Mouse (Mus musculus) forebrain, embryonic 10.5 days (tissue): ENCODE measurements around the gene Slc7a5. TPM values are rescaled to one million over a fixed set of nuclear protein-coding genes. Genes with fewer than 3 reads are reported as not detected.

Experiments
- DNase-seq: peaks from one replicate; pipeline ENCODE4 v3.0.0-alpha.2; 2017; ENCODE audit warnings: low spot score; ENCODE audit errors: extremely low spot score
- H3K27ac ChIP-seq: fragments of 300-500 bp; sonication (generic); 2 replicates; pipeline ENCODE4 v1.5.1; 2016; ENCODE audit warnings: mild to moderate bottlenecking
- H3K27me3 ChIP-seq: fragments of 300-500 bp; sonication (generic); 2 replicates; pipeline ENCODE4 v1.6.1; 2016; ENCODE audit warnings: mild to moderate bottlenecking; ENCODE audit not compliant: poor library complexity, severe bottlenecking
- H3K36me3 ChIP-seq: fragments of 300-500 bp; sonication (generic); replicated peaks from 2 replicates; pipeline ENCODE4 v1.6.1; 2016; ENCODE audit warnings: mild to moderate bottlenecking, moderate library complexity
- H3K4me1 ChIP-seq: fragments of 300-500 bp; sonication (generic); 2 replicates; pipeline ENCODE4 v1.6.1; 2016
- H3K4me3 ChIP-seq: fragments of 300-500 bp; sonication (generic); 2 replicates; pipeline ENCODE4 v1.5.1; 2016; ENCODE audit warnings: mild to moderate bottlenecking, moderate library complexity
- H3K9me3 ChIP-seq: fragments of 300-500 bp; sonication (generic); 2 replicates; pipeline ENCODE4 v1.6.1; 2016; ENCODE audit warnings: mild to moderate bottlenecking, moderate library complexity
- WGBS: fragments of 180-500 bp; shearing (Covaris S2); methylation state at CpG from one replicate; pipeline ENCODE4 v1.1.7; 2016; 5-methylcytosine and 5-hydroxymethylcytosine counted together
- polyA plus RNA-seq: library from polyadenylated mRNA; unstranded; fragments of >200 nt; fragmentation: Nextera tagmentation; extraction: Ambion mirVana; gene quantifications from 2 replicates; pipeline ENCODE4 v1.2.1, GENCODE M21; 2016

The Slc7a5 gene
- polyA plus RNA-seq, 1 experiment from 2014 or later: 30.5 TPM

DNA sequence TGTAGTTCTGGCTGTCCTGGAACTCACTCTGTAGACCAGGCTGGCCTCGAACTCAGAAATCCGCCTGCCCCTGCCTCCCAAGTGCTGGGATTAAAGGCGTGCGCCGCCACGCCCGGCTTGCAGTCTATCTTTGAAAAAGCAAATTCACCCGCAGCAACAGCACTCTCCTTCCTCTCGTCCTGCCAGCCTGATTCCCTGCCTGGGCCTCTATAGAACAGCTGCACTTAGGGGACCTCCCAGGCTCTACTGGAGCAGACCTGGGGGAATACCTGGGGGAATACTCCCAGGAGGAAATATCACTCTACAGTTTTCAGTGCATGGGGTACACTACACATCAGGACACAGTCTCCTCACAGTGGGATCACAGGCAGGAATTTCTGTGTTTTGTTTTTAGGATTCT, 58.2 kb downstream of the Slc7a5 start:
- peaks cover 34% of the 10 kb centered on the region for H3K4me1 ChIP-seq
- H3K27ac ChIP-seq: no peak overlapping the region
- H3K4me3 ChIP-seq: no peak overlapping the region
- H3K9me3 ChIP-seq: no peaks in the 10 kb centered on the region
- H3K27me3 ChIP-seq: peaks cover 5% of the 10 kb centered on the region; the same call in 1 of the 2 replicates
- 77% methylated on average over 9 of the region's 9 CpGs for WGBS
- peaks cover 10% of the 10 kb centered on the region; the same call in 1 of the 2 replicates for H3K36me3 ChIP-seq
- no peak for DNase-seq

GRCm38 (mm10) chr8:121848495-121848894, 59.0 kb downstream of the Slc7a5 start:
- Histone ChIP-seq H3K4me1 (peaks cover 34% of the 10 kb centered on the region), H3K36me3 (peaks cover 17% of the 10 kb centered on the region), H3K4me3 (no peak overlapping the region), H3K27ac (no peak overlapping the region), H3K9me3 (no peaks in the 10 kb centered on the region), H3K27me3 (peaks cover 5% of the 10 kb centered on the region; the same call in 1 of the 2 replicates)
- 70% methylated on average over 10 of the region's 10 CpGs for WGBS
- DNase-seq: no peak

GRCm38 (mm10) chr8:121847987-121848386, 59.5 kb downstream of the Slc7a5 start:
- H3K27me3 ChIP-seq: peaks cover 5% of the 10 kb centered on the region; the same call in 1 of the 2 replicates
- 80% methylated on average over 6 of the region's 6 CpGs for WGBS
- peaks cover 22% of the 10 kb centered on the region for H3K36me3 ChIP-seq
- no peak overlapping the region for H3K4me3 ChIP-seq
- no peak for DNase-seq
- no peak overlapping the region for H3K27ac ChIP-seq
- H3K9me3 ChIP-seq: no peaks in the 10 kb centered on the region
- H3K4me1 ChIP-seq: peaks cover 31% of the 10 kb centered on the region

DNA sequence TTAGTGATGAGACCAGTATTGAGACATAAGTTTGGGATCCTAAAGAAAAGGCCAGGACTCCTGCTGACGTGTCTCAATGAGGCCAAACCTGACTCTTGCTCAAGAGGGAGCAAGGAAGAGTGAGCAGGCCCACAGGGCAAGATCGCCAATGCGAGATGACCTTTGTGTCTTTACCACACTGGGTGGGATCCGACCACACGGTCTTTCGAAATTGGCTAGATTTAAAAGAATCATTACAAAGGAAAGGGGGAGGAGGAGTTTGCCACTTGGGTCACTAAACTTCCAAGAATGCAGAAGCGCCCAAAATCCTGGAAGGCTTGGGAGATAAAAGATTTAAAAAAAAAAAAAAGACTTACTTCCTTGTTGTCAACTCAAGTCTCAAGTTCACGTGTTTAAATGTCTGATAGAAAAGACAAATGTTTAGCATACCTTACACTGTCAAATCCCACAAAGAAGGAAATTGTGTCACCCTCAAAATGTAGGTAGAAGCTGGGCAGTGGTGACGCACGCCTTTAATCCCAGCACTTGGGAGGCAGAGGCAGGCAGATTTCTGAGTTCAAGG, 60.2 kb downstream of the Slc7a5 start:
- Histone ChIP-seq H3K27me3 (peaks cover 3% of the 10 kb centered on the region; the same call in 1 of the 2 replicates), H3K9me3 (no peaks in the 10 kb centered on the region), H3K4me3 (no peak overlapping the region), H3K36me3 (peaks cover 28% of the 10 kb centered on the region), H3K4me1 (peaks cover 28% of the 10 kb centered on the region), H3K27ac (no peak overlapping the region)
- DNase-seq: no peak
- WGBS: 75% methylated on average over 10 of the region's 10 CpGs

DNA sequence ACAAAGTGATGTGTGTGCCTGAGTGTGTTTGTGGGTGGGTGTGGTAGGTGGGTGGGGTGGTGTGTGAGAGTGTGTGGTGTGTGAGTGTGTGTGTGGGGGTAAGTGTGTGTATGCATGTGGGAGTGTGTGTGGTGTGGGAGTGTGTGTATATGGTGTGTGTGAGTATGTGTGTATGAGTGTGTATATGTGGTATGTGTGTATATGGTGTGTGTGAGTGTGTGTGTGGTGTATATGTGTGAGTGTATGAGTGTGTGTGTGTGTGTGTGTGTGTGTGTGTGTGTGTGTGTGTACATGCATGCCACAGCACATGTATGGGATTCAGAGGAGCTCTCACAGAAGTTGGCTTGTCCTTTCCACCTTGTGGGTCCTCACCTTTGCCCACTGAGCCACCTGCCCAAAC, 60.7 kb downstream of the Slc7a5 start:
- Histone ChIP-seq H3K36me3 (peaks cover 33% of the 10 kb centered on the region), H3K9me3 (no peaks in the 10 kb centered on the region), H3K27ac (no peak overlapping the region), H3K27me3 (no peaks in the 10 kb centered on the region), H3K4me3 (no peak overlapping the region), H3K4me1 (peaks cover 23% of the 10 kb centered on the region)
- DNase-seq: no peak

GRCm38 (mm10) chr8:121844765-121845164, 62.7 kb downstream of the Slc7a5 start:
- Histone ChIP-seq H3K9me3 (no peaks in the 10 kb centered on the region), H3K27me3 (no peaks in the 10 kb centered on the region), H3K27ac (no peak overlapping the region), H3K36me3 (peaks cover 41% of the 10 kb centered on the region), H3K4me1 (0 out of 2 replicates have a peak, but pooled peaks cover 4% of the 10 kb centered on the region), H3K4me3 (no peak overlapping the region)
- DNase-seq: no peak
- WGBS: 76% methylated on average over 6 of the region's 7 CpGs

DNA sequence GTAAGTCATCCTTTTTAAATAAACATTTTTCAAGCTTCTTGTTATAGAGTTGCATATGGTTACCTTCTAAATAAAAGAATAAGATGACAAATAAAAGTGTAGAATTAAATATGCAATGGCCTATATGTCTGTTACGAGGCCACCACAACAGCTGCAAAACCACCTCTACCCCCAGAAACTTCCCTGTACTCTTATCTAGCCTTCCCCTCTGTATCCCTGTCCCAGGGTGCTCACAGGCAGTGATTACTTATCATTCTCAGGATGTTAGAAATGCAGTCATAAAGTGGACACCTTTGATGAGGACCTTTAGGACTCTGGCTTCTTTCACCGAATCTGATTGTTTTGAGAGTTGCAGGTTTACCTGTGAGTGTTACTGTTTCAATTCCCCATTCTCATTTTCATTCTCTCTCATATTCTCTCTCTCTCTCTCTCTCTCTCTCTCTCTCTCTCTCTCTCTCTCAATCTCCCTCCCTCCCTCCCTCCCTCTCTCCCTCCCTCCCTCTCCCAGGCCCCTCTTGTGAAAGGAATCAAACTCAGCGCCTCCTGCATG, 64.2 kb downstream of the Slc7a5 start:
- Histone ChIP-seq H3K9me3 (no peaks in the 10 kb centered on the region), H3K36me3 (peaks cover 41% of the 10 kb centered on the region), H3K27ac (no peak overlapping the region), H3K4me1 (0 out of 2 replicates have a peak, but pooled peaks cover 4% of the 10 kb centered on the region), H3K4me3 (no peak overlapping the region), H3K27me3 (no peaks in the 10 kb centered on the region)
- WGBS: 78% methylated on average over 3 of the region's 3 CpGs
- DNase-seq: no peak

- H3K27ac ChIP-seq: no peak overlapping the region
- whole genome bisulfite sequencing: 90% methylated on average over 8 of the region's 8 CpGs
- H3K36me3 ChIP-seq: peaks cover 41% of the 10 kb centered on the region
- no peak for DNase-seq
- 0 out of 2 replicates have a peak, but pooled peaks cover 4% of the 10 kb centered on the region for H3K4me1 ChIP-seq
- no peaks in the 10 kb centered on the region for H3K9me3 ChIP-seq
- H3K27me3 ChIP-seq: no peaks in the 10 kb centered on the region
- H3K4me3 ChIP-seq: no peak overlapping the region
These were observed 65.2 kb downstream of the Slc7a5 start for GRCm38 (mm10) chr8:121842064-121842955.

- Histone ChIP-seq H3K9me3 (no peaks in the 10 kb centered on the region), H3K4me1 (0 out of 2 replicates have a peak, but pooled peaks cover 4% of the 10 kb centered on the region), H3K27me3 (no peaks in the 10 kb centered on the region), H3K27ac (no peak overlapping the region), H3K4me3 (no peak overlapping the region), H3K36me3 (peaks cover 43% of the 10 kb centered on the region)
- 52% methylated on average over 8 of the region's 8 CpGs for WGBS
- peak; percentile 48 for DNase-seq
These were observed 66.3 kb downstream of the Slc7a5 start for GRCm38 (mm10) chr8:121841242-121841641.

DNA sequence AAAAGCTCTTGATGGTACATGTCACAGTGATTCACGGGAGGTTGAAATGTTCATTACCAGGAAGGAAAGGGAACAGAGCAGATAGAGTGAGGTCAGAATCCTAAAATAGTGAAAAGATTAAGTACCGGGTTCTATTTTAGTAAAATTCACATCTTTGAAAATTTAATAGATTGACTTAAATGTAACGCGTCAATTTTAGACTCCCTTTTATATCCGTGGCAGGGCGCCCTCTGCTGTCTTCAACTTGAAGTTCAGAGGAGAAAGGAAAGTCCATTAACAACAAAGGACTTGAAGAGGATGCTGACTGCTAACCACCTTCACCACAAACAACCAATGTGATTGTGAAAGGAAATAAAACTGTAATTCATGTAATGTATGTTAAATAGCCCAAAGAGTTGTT, 75.0 kb downstream of the Slc7a5 start:
- DNase-seq: peak; percentile 58
- Histone ChIP-seq H3K36me3 (peaks cover 7% of the 10 kb centered on the region), H3K27ac (peak overlapping the region; percentile 81), H3K4me1 (peaks cover 19% of the 10 kb centered on the region), H3K9me3 (no peaks in the 10 kb centered on the region), H3K4me3 (peak overlapping the region; percentile 31; the same call in 1 of the 2 replicates), H3K27me3 (0 out of 2 replicates have a peak, but pooled peaks cover 4% of the 10 kb centered on the region)
- WGBS: 18% methylated on average over 6 of the region's 6 CpGs

DNA sequence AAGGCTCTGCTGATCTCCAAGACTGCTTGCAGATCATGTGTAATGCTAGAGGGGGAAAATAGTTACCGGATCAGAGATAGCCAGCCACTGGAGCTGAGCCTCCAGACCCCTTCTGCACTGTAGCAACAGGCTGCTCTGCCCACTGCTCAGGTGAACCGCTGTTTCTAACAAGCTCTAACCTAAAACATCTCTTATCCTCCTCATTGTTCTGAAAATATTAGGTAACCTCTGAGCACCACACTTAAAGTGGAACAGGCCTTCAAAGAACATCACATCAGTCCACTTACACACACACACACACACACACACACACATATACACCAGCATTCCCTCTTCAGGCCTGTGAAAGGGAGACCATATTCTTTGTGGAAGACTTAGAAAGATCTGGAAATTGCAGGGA, 75.4 kb downstream of the Slc7a5 start:
- Histone ChIP-seq H3K36me3 (peaks cover 8% of the 10 kb centered on the region), H3K27ac (peak overlapping the region; percentile 81), H3K4me3 (no peak overlapping the region), H3K4me1 (peaks cover 19% of the 10 kb centered on the region), H3K9me3 (no peaks in the 10 kb centered on the region), H3K27me3 (0 out of 2 replicates have a peak, but pooled peaks cover 4% of the 10 kb centered on the region)
- DNase-seq: no peak
- WGBS: 82% methylated on average over 2 of the region's 2 CpGs
